Mouse (Mus musculus): ENCODE results near the gene Ino80d. TPM values are rescaled to one million over a fixed set of nuclear protein-coding genes. Genes with fewer than 3 reads are reported as not detected.

Ino80d gene
- total and polyA plus RNA-seq, 3 experiments: 4.6 to 86.8 (median 24.5) TPM

DNA sequence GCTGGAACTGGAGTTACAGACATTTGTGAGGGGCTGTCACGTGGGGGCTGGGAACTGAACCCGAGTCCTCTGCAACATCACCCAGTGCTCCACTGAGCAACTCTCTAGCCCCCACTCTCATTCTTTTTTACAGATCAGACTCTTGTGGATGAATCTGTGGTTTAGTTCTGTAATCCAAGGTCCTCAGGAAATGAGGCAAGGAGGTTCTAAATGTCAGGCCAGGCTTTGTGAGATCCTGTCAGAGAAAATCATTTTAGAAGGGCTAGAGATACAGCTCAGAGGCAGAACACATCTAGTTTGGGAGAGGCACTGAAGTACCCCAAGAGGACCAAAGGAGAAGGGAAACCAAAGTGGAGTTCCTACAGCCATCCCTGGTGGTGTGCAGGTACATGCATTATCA, 16.4 kb upstream of the Ino80d start:
- H3K27me3 ChIP-seq (ENCODE audit: insufficient read depth, low read length): no peaks in the 10 kb centered on the region
- TF ChIP-seq GATA2 (IDR thresholded peaks at IDR 0.05; ENCODE audit: borderline replicate concordance, low read depth, low read length): no peak
- peaks cover 25% of the 10 kb centered on the region for H3K4me1 ChIP-seq (ENCODE audit: insufficient read depth, low read depth, low read length)
- no peak for ATAC-seq (ENCODE audit: extremely low read depth, insufficient number of reproducible peaks, low FRiP score, poor library complexity, severe bottlenecking)
- no peak for DNase-seq (ENCODE audit: low spot score)
- H3K9me3 ChIP-seq (replicated peaks): no peaks in the 10 kb centered on the region
- H3K4me3 ChIP-seq (ENCODE audit: low read depth, low read length): no peak overlapping the region
- H3K36me3 ChIP-seq (replicated peaks): peaks cover 27% of the 10 kb centered on the region

DNA sequence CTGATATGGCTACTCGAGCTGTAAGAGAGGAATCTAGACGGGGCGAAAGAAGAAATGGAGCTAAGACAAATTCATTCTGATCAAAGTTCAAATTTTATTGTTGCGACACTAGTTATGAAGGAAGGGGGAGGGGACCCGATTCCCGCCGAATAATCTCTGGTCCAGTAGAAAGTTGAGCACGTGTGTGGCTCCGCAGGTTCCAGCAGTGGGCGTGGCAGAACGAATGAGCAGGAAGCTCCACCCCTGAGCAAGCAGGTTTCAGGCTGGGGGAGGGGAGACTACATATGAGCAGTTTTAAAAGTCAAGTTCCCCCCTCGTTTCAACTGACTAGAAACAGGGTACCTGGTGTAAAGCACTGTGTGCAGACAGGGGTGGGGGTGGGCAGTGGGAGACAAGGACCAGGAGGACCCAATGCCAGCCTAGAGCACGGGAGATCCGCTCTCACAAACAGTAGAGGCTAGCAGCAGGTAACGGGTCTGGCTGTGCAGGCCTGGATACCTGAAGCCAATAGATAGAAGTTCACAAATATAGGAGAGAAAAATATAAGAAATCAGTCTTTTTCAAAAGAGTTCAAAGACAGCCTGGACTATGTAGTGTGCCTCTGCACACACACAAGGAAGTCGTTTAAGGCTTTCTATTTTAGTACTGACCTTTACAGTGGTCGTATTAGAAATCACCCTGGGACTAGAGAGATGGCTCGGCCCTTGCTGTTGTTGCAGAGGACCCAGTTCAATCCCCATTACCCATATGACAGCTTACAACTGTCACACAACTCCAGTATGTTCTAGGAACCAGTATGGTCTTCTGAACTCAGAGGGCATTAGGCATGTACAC, 15.6 kb upstream of the Ino80d start:
- peak overlapping the region; percentile 66; the same call in 1 of the 2 replicates for H3K4me3 ChIP-seq (ENCODE audit: low read depth, low read length)
- DNase-seq (ENCODE audit: low spot score) (no peak), ATAC-seq (ENCODE audit: extremely low read depth, insufficient number of reproducible peaks, low FRiP score, poor library complexity, severe bottlenecking) (peak; percentile 17; the same call in 1 of the 2 replicates)
- peaks cover 35% of the 10 kb centered on the region for H3K36me3 ChIP-seq (replicated peaks)
- TF ChIP-seq POLR2AphosphoS5 (IDR thresholded peaks at IDR 0.05; ENCODE audit: insufficient replicate concordance, low read depth, low read length): 0 out of 2 replicates have a peak, but pooled peaks have one; percentile 29
- no peak for TF ChIP-seq CTCF (IDR thresholded peaks at IDR 0.05; ENCODE audit: low read depth, low read length)
- no peak for TF ChIP-seq GATA2 (IDR thresholded peaks at IDR 0.05; ENCODE audit: borderline replicate concordance, low read depth, low read length)
- H3K4me1 ChIP-seq (ENCODE audit: insufficient read depth, low read depth, low read length): peaks cover 25% of the 10 kb centered on the region
- no peaks in the 10 kb centered on the region for H3K9me3 ChIP-seq (replicated peaks)
- no peaks in the 10 kb centered on the region for H3K27me3 ChIP-seq (ENCODE audit: insufficient read depth, low read length)

GRCm38 (mm10) chr1:63129273-63129672, 14.8 kb upstream of the Ino80d start:
- TF ChIP-seq GATA1 (IDR thresholded peaks at IDR 0.05; ENCODE audit: borderline replicate concordance, low read length): no peak
- no peak for TF ChIP-seq CTCF (IDR thresholded peaks at IDR 0.05; ENCODE audit: low read depth, low read length)
- TF ChIP-seq TAL1 (conservative IDR thresholded peaks at IDR 0.05; ENCODE audit: low read depth, low read length): no peak
- no peak overlapping the region for H3K4me3 ChIP-seq (ENCODE audit: low read depth, low read length)
- ATAC-seq (ENCODE audit: extremely low read depth, insufficient number of reproducible peaks, low FRiP score, poor library complexity, severe bottlenecking): no peak
- H3K36me3 ChIP-seq (replicated peaks): peaks cover 41% of the 10 kb centered on the region
- peaks cover 25% of the 10 kb centered on the region for H3K4me1 ChIP-seq (ENCODE audit: insufficient read depth, low read depth, low read length)
- no peak for DNase-seq (ENCODE audit: low spot score)
- no peaks in the 10 kb centered on the region for H3K27me3 ChIP-seq (ENCODE audit: insufficient read depth, low read length)
- H3K9me3 ChIP-seq (replicated peaks): no peaks in the 10 kb centered on the region

GRCm38 (mm10) chr1:63126206-63126605, 11.7 kb upstream of the Ino80d start:
- Histone ChIP-seq H3K4me3 (ENCODE audit: low read depth, low read length) (no peak overlapping the region), H3K4me1 (ENCODE audit: insufficient read depth, low read depth, low read length) (peaks cover 20% of the 10 kb centered on the region), H3K27me3 (ENCODE audit: insufficient read depth, low read length) (no peaks in the 10 kb centered on the region), H3K36me3 (replicated peaks) (peaks cover 66% of the 10 kb centered on the region), H3K9me3 (replicated peaks) (no peaks in the 10 kb centered on the region)
- ATAC-seq (ENCODE audit: extremely low read depth, insufficient number of reproducible peaks, low FRiP score, poor library complexity, severe bottlenecking) (no peak), DNase-seq (ENCODE audit: low spot score) (no peak)
- TF ChIP-seq POLR2AphosphoS5 (IDR thresholded peaks at IDR 0.05; ENCODE audit: insufficient replicate concordance, low read depth, low read length) (no peak), CTCF (IDR thresholded peaks at IDR 0.05; ENCODE audit: low read depth, low read length) (no peak), GATA2 (IDR thresholded peaks at IDR 0.05; ENCODE audit: borderline replicate concordance, low read depth, low read length) (no peak), GATA1 (IDR thresholded peaks at IDR 0.05; ENCODE audit: borderline replicate concordance, low read length) (no peak), TAL1 (conservative IDR thresholded peaks at IDR 0.05; ENCODE audit: low read depth, low read length) (no peak)

- no peak for TF ChIP-seq GATA1 (IDR thresholded peaks at IDR 0.05; ENCODE audit: borderline replicate concordance, low read length)
- TF ChIP-seq TAL1 (conservative IDR thresholded peaks at IDR 0.05; ENCODE audit: low read depth, low read length): no peak
- TF ChIP-seq GATA2 (IDR thresholded peaks at IDR 0.05; ENCODE audit: borderline replicate concordance, low read depth, low read length): no peak
- TF ChIP-seq CTCF (IDR thresholded peaks at IDR 0.05; ENCODE audit: low read depth, low read length): no peak
- no peak for ATAC-seq (ENCODE audit: extremely low read depth, insufficient number of reproducible peaks, low FRiP score, poor library complexity, severe bottlenecking)
- Histone ChIP-seq H3K27me3 (ENCODE audit: insufficient read depth, low read length) (no peaks in the 10 kb centered on the region), H3K4me1 (ENCODE audit: insufficient read depth, low read depth, low read length) (peaks cover 13% of the 10 kb centered on the region), H3K36me3 (replicated peaks) (peaks cover 85% of the 10 kb centered on the region), H3K4me3 (ENCODE audit: low read depth, low read length) (no peak overlapping the region), H3K9me3 (replicated peaks) (no peaks in the 10 kb centered on the region)
- no peak for DNase-seq (ENCODE audit: low spot score)
Observed at GRCm38 (mm10) chr1:63123823-63124450, 9.5 kb upstream of the Ino80d start.

GRCm38 (mm10) chr1:63122005-63122404, 7.5 kb upstream of the Ino80d start:
- Histone ChIP-seq H3K27me3 (ENCODE audit: insufficient read depth, low read length) (no peaks in the 10 kb centered on the region), H3K9me3 (replicated peaks) (no peaks in the 10 kb centered on the region), H3K4me1 (ENCODE audit: insufficient read depth, low read depth, low read length) (peaks cover 22% of the 10 kb centered on the region), H3K36me3 (replicated peaks) (peaks cover 89% of the 10 kb centered on the region), H3K4me3 (ENCODE audit: low read depth, low read length) (no peak overlapping the region)
- ATAC-seq (ENCODE audit: extremely low read depth, insufficient number of reproducible peaks, low FRiP score, poor library complexity, severe bottlenecking) (no peak), DNase-seq (ENCODE audit: low spot score) (no peak)
- no peak for TF ChIP-seq GATA1 (IDR thresholded peaks at IDR 0.05; ENCODE audit: borderline replicate concordance, low read length)
- no peak for TF ChIP-seq POLR2AphosphoS5 (IDR thresholded peaks at IDR 0.05; ENCODE audit: insufficient replicate concordance, low read depth, low read length)
- TF ChIP-seq CTCF (IDR thresholded peaks at IDR 0.05; ENCODE audit: low read depth, low read length): no peak
- no peak for TF ChIP-seq GATA2 (IDR thresholded peaks at IDR 0.05; ENCODE audit: borderline replicate concordance, low read depth, low read length)
- no peak for TF ChIP-seq TAL1 (conservative IDR thresholded peaks at IDR 0.05; ENCODE audit: low read depth, low read length)
